Mouse (Mus musculus) intestine, embryonic 15.5 days (tissue): ENCODE measurements around the gene Kcnab1. TPM values are rescaled to one million over a fixed set of nuclear protein-coding genes. Genes with fewer than 3 reads are reported as not detected.
"Not testable (repeated sequence)": the region's sequence is repeated elsewhere in the genome, so short reads cannot be mapped to it uniquely, and the experiment has no call there.

Source experiments
- ATAC-seq: fragments of 200-750 bp; cut with Nextera tagmentation; 2 replicates; pipeline ENCODE4 v1.8.0; 2017; ENCODE audit warnings: moderate TSS enrichment, moderate library complexity
- H3K27ac ChIP-seq: fragments of 300-500 bp; sonication (generic); 2 replicates; pipeline ENCODE4 v1.5.1; 2015; ENCODE audit warnings: mild to moderate bottlenecking, inconsistent platforms
- H3K27me3 ChIP-seq: fragments of 300-500 bp; sonication (generic); replicated peaks from 2 replicates; pipeline ENCODE4 v1.6.1; 2015; ENCODE audit warnings: inconsistent platforms
- H3K36me3 ChIP-seq: fragments of 300-500 bp; sonication (generic); 2 replicates; pipeline ENCODE4 v1.6.1; 2015; ENCODE audit warnings: inconsistent platforms
- H3K4me1 ChIP-seq: fragments of 300-500 bp; sonication (generic); replicated peaks from 2 replicates; pipeline ENCODE4 v1.6.1; 2015; ENCODE audit warnings: inconsistent platforms
- H3K4me2 ChIP-seq: fragments of 300-500 bp; sonication (generic); replicated peaks from 2 replicates; pipeline ENCODE4 v1.6.1; 2015; ENCODE audit warnings: mild to moderate bottlenecking, inconsistent platforms
- H3K4me3 ChIP-seq: fragments of 300-500 bp; sonication (generic); replicated peaks from 2 replicates; pipeline ENCODE4 v1.5.1; 2015; ENCODE audit warnings: inconsistent platforms
- H3K9ac ChIP-seq: fragments of 300-500 bp; sonication (generic); 2 replicates; pipeline ENCODE4 v1.6.1; 2015; ENCODE audit warnings: inconsistent platforms
- H3K9me3 ChIP-seq: fragments of 300-500 bp; sonication (generic); 2 replicates; pipeline ENCODE4 v1.6.1; 2016; ENCODE audit warnings: inconsistent platforms
- WGBS: fragments of 180-500 bp; shearing (Covaris S2); methylation state at CpG from one replicate; pipeline ENCODE4 v1.1.7; 2015; 5-methylcytosine and 5-hydroxymethylcytosine counted together
- polyA plus RNA-seq: library from polyadenylated mRNA; unstranded; fragments of >200 nt; fragmentation: Nextera tagmentation; extraction: Ambion mirVana; gene quantifications from 2 replicates; pipeline ENCODE4 v1.2.1, GENCODE M21; 2015

Kcnab1 gene
- polyA plus RNA-seq, 1 experiment from 2014 or later, result 5.5 TPM

GRCm38 (mm10) chr3:65391222-65391783 lies 282.1 kb downstream of the Kcnab1 start:
- no peaks in the 10 kb centered on the region for H3K9me3 ChIP-seq
- ATAC-seq, result no peak
- peaks cover 17% of the 10 kb centered on the region for H3K36me3 ChIP-seq
- no peaks in the 10 kb centered on the region for H3K27me3 ChIP-seq
- peak overlapping the region; percentile 93 for H3K27ac ChIP-seq
- H3K4me1 ChIP-seq, result no peaks in the 10 kb centered on the region
- H3K4me2 ChIP-seq, result peak overlapping the region; percentile 54
- 27% methylated on average over 6 of the region's 6 CpGs for WGBS
- H3K9ac ChIP-seq, result peak overlapping the region; percentile 88
- peak overlapping the region; percentile 86 for H3K4me3 ChIP-seq

DNA sequence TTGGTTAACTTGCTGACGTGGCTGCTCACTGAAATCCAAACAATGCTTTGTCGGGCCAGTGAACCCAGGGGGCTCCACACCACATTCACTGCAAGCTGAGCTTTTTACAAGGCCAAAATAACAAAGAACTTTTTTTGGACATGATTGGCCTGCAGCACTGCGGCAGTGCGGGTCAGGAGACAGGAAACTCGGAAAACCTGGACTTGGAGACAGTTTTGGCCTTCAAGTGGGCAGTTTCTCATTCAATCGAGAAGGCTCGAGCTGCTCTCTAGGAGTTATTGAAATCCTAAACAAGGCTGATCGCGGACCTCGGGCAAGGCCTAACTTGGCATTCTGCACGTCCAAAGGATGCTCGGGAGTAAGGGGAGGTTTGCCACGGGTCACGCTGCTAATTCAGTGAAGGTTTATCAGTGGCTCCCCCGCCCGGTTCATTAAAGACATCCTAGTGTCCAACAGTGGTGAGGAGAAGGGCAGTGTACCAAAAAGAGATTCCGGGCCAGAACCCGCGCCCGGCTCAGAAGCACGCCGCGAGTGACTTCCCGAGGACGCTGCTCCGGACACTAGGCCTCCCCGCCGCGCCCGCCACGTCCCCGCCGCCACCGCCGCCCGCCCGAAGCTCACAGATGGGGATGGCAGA lies 282.7 kb downstream of the Kcnab1 start:
- Histone ChIP-seq H3K4me2 (peak overlapping the region; percentile 54), H3K36me3 (peaks cover 17% of the 10 kb centered on the region), H3K4me1 (no peaks in the 10 kb centered on the region), H3K9ac (peak overlapping the region; percentile 88), H3K27ac (peak overlapping the region; percentile 93), H3K9me3 (no peaks in the 10 kb centered on the region), H3K27me3 (no peaks in the 10 kb centered on the region), H3K4me3 (peak overlapping the region; percentile 86)
- peak; percentile 76 for ATAC-seq
- under 1% methylated on average over 37 of the region's 37 CpGs for WGBS

- H3K27ac ChIP-seq, result peak within 1 kb of the TSS; percentile 93
- under 1% methylated on average over 36 of the region's 36 CpGs for WGBS
- no peaks in the 10 kb centered on the region for H3K27me3 ChIP-seq
- H3K4me3 ChIP-seq, result peak within 1 kb of the TSS; percentile 86
- H3K36me3 ChIP-seq, result peaks cover 13% of the 10 kb centered on the region
- peak; percentile 99 for ATAC-seq
- H3K4me1 ChIP-seq, result no peaks in the 10 kb centered on the region
- H3K4me2 ChIP-seq, result peak within 1 kb of the TSS; percentile 54
- H3K9me3 ChIP-seq, result no peaks in the 10 kb centered on the region
- H3K9ac ChIP-seq, result peak within 1 kb of the TSS; percentile 88
Observed at GRCm38 (mm10) chr3:65392421-65392817, 283.2 kb downstream of the Kcnab1 start, which contains the start of gene Ssr3. TSS of gene Ssr3 (minus strand) at chr3:65392623.

GRCm38 (mm10) chr3:65395111-65395510 lies 285.9 kb downstream of the Kcnab1 start:
- H3K9me3 ChIP-seq, H3K36me3 ChIP-seq, H3K9ac ChIP-seq, H3K27me3 ChIP-seq, H3K4me1 ChIP-seq, H3K4me2 ChIP-seq, H3K27ac ChIP-seq, ATAC-seq, H3K4me3 ChIP-seq: not testable (repeated sequence)
- WGBS, result 87% methylated on average over 1 of the region's 1 CpGs

DNA sequence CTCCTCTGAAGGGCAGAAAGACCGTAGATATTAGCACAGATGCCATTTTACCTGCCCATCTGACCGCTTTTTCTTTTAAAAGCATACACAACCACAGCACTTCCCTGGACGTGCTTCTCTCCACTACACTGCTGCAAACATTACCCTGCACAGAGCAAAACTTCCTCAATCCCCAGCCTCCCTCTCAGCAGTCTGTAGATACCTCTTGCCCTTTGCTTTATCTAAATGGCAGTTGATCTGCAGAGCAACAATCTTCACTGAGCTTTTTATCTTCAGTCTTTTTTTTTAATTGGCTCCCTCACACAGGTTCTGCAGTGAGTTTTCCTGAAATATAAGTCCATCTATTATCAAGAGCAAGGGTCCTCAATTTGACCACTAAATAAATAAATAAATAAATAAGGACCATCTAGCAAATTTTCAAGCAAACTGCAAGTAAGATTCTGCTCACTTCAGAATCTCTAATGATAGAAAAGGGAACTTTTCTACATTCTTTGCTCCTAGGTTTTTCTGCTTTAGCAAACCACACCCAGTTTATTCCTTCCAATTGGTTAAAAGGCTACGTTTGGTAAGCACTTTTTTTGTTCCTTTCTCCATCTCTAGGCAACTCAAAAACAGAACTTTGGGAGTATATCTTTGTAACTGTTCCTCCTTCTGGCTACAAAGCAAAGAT lies 287.8 kb downstream of the Kcnab1 start:
- no peak overlapping the region for H3K9ac ChIP-seq
- no peak overlapping the region for H3K4me2 ChIP-seq
- no peak overlapping the region for H3K4me3 ChIP-seq
- no peak overlapping the region for H3K27ac ChIP-seq
- no peaks in the 10 kb centered on the region for H3K9me3 ChIP-seq
- no peaks in the 10 kb centered on the region for H3K27me3 ChIP-seq
- ATAC-seq, result no peak
- no peaks in the 10 kb centered on the region for H3K36me3 ChIP-seq
- WGBS, result 77% methylated on average over 4 of the region's 4 CpGs
- H3K4me1 ChIP-seq, result no peaks in the 10 kb centered on the region

GRCm38 (mm10) chr3:65397566-65397965 lies 288.4 kb downstream of the Kcnab1 start:
- no peak overlapping the region for H3K4me3 ChIP-seq
- WGBS, result 93% methylated on average over 3 of the region's 3 CpGs
- no peaks in the 10 kb centered on the region for H3K27me3 ChIP-seq
- H3K4me2 ChIP-seq, result no peak overlapping the region
- no peak overlapping the region for H3K27ac ChIP-seq
- H3K9ac ChIP-seq, result no peak overlapping the region
- no peaks in the 10 kb centered on the region for H3K9me3 ChIP-seq
- H3K36me3 ChIP-seq, result no peaks in the 10 kb centered on the region
- no peaks in the 10 kb centered on the region for H3K4me1 ChIP-seq
- ATAC-seq, result no peak

DNA sequence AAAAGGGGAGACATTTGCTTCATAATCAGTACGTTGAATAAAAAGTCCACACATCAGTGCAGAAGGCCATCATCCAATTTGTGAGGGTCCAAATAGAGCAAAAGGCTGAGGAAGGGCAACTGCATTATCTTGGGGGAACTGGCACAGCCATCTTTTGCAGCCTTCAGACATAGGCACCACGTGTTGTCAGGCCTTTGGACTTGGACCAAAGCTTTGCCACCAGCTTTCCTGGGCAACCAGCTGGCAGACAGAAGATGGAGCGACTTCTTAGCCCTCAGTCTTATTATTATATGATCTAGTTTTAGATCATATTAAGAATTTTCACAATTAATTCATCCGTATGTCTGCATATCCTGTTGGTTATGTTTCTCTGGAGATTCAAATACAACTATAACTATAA lies 296.6 kb downstream of the Kcnab1 start:
- 77% methylated on average over 4 of the region's 4 CpGs for WGBS
- no peak overlapping the region for H3K4me3 ChIP-seq
- H3K9ac ChIP-seq, result no peak overlapping the region
- no peaks in the 10 kb centered on the region for H3K4me1 ChIP-seq
- no peaks in the 10 kb centered on the region for H3K36me3 ChIP-seq
- no peaks in the 10 kb centered on the region for H3K9me3 ChIP-seq
- no peak for ATAC-seq
- H3K27ac ChIP-seq, result no peak overlapping the region
- H3K27me3 ChIP-seq, result no peaks in the 10 kb centered on the region
- H3K4me2 ChIP-seq, result no peak overlapping the region

GRCm38 (mm10) chr3:65407891-65408290 lies 298.7 kb downstream of the Kcnab1 start:
- H3K27me3 ChIP-seq, result no peaks in the 10 kb centered on the region
- no peak overlapping the region for H3K9ac ChIP-seq
- no peak overlapping the region for H3K4me2 ChIP-seq
- no peak for ATAC-seq
- H3K4me3 ChIP-seq, result no peak overlapping the region
- H3K4me1 ChIP-seq, result no peaks in the 10 kb centered on the region
- no peak overlapping the region for H3K27ac ChIP-seq
- H3K9me3 ChIP-seq, result no peaks in the 10 kb centered on the region
- no peaks in the 10 kb centered on the region for H3K36me3 ChIP-seq

GRCm38 (mm10) chr3:65416571-65416970 lies 307.4 kb downstream of the Kcnab1 start:
- H3K4me2 ChIP-seq, result no peak overlapping the region
- no peaks in the 10 kb centered on the region for H3K4me1 ChIP-seq
- ATAC-seq, result no peak
- H3K9me3 ChIP-seq, result no peaks in the 10 kb centered on the region
- no peak overlapping the region for H3K4me3 ChIP-seq
- no peak overlapping the region for H3K27ac ChIP-seq
- H3K36me3 ChIP-seq, result no peaks in the 10 kb centered on the region
- no peaks in the 10 kb centered on the region for H3K27me3 ChIP-seq
- no peak overlapping the region for H3K9ac ChIP-seq

- Histone ChIP-seq H3K36me3 (no peaks in the 10 kb centered on the region), H3K4me2 (no peak overlapping the region), H3K9me3 (no peaks in the 10 kb centered on the region), H3K27ac (no peak overlapping the region), H3K9ac (no peak overlapping the region), H3K4me1 (no peaks in the 10 kb centered on the region), H3K27me3 (no peaks in the 10 kb centered on the region), H3K4me3 (no peak overlapping the region)
- no peak for ATAC-seq
- 61% methylated on average over 5 of the region's 5 CpGs for WGBS
Observed at GRCm38 (mm10) chr3:65417913-65418594, 308.9 kb downstream of the Kcnab1 start.

DNA sequence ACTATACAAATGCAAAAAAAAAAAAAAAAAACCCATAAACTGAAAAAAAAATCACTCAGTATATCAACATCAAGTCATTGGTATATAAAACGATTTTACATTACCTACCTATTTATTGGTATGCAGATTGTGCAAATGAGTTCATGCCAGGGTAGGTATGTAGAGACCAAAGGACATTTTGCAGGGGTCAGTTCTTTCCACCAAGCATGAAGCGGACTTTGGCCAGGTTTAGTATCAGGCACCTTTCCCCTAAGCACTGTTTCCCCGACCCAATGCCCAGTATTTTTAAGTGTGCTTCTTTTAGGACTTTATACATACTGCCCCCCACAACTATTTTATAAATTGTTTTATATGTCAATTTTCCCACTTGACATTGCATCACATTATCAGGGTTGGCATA lies 310.5 kb downstream of the Kcnab1 start:
- no peak overlapping the region for H3K9ac ChIP-seq
- 89% methylated on average over 3 of the region's 3 CpGs for WGBS
- no peak overlapping the region for H3K4me3 ChIP-seq
- no peak overlapping the region for H3K4me2 ChIP-seq
- H3K27ac ChIP-seq, result no peak overlapping the region
- H3K27me3 ChIP-seq, result no peaks in the 10 kb centered on the region
- no peaks in the 10 kb centered on the region for H3K36me3 ChIP-seq
- ATAC-seq, result no peak
- H3K9me3 ChIP-seq, result no peaks in the 10 kb centered on the region
- H3K4me1 ChIP-seq, result no peaks in the 10 kb centered on the region
